Mouse (Mus musculus) heart, adult 2 months (tissue): Measurements from ENCODE around the gene Ears2.
A peak's percentile ranks its signal among the peaks of the same experiment; 100 is the strongest.

Source experiments
- CTCF ChIP-seq: fragments of 200-600 bp; IDR thresholded peaks from 2 replicates; pipeline ENCODE4 v1.8.1; 2022; ENCODE audit warnings: antibody characterized with exemption, mild to moderate bottlenecking, moderate library complexity
- EP300 ChIP-seq: fragments of 200-500 bp; IDR thresholded peaks from 2 replicates; pipeline ENCODE4 v1.6.1; 2011; ENCODE audit warnings: low read depth, low read length, control low read depth; ENCODE audit not compliant: insufficient read depth
- POLR2A ChIP-seq: fragments of 200-500 bp; IDR thresholded peaks from 2 replicates; pipeline ENCODE4 v1.6.1; 2011; ENCODE audit warnings: mild to moderate bottlenecking, low read depth, low read length, control low read depth; ENCODE audit not compliant: insufficient read depth

DNA sequence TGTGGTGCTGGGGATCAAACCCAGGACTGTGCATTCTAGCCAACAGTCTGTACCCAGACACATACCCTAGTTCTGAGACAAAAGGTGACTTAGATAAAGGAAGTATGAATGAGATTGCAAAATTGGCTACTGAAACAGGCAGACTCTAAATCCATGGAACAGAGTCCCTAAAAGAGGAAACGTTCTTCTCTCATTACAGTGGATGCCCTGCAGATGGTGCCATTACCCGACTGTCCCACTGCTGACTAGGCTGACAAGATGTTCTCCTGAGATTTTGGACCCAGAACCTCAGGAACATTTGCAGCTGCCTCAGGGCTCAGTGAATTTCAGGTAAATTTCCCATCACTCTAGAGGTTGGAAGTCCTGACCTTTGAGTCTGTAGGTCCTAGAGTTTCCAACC, 32.7 kb downstream of the Ears2 start:
- TF ChIP-seq CTCF (peak; percentile 73), POLR2A (no peak), EP300 (no peak)
